Mouse (Mus musculus) intestine, embryonic 15.5 days (tissue): Measurements from ENCODE around the gene Eps15. TPM values are rescaled to one million over a fixed set of nuclear protein-coding genes. Genes with fewer than 3 reads are reported as not detected.

ENCODE experiments used
- ATAC-seq: fragments of 200-750 bp; cut with Nextera tagmentation; 2 replicates; pipeline ENCODE4 v1.8.0; 2017; ENCODE audit warnings: moderate TSS enrichment, moderate library complexity
- H3K27ac ChIP-seq: fragments of 300-500 bp; sonication (generic); 2 replicates; pipeline ENCODE4 v1.5.1; 2015; ENCODE audit warnings: mild to moderate bottlenecking, inconsistent platforms
- H3K27me3 ChIP-seq: fragments of 300-500 bp; sonication (generic); replicated peaks from 2 replicates; pipeline ENCODE4 v1.6.1; 2015; ENCODE audit warnings: inconsistent platforms
- H3K36me3 ChIP-seq: fragments of 300-500 bp; sonication (generic); 2 replicates; pipeline ENCODE4 v1.6.1; 2015; ENCODE audit warnings: inconsistent platforms
- H3K4me1 ChIP-seq: fragments of 300-500 bp; sonication (generic); replicated peaks from 2 replicates; pipeline ENCODE4 v1.6.1; 2015; ENCODE audit warnings: inconsistent platforms
- H3K4me2 ChIP-seq: fragments of 300-500 bp; sonication (generic); replicated peaks from 2 replicates; pipeline ENCODE4 v1.6.1; 2015; ENCODE audit warnings: mild to moderate bottlenecking, inconsistent platforms
- H3K4me3 ChIP-seq: fragments of 300-500 bp; sonication (generic); replicated peaks from 2 replicates; pipeline ENCODE4 v1.5.1; 2015; ENCODE audit warnings: inconsistent platforms
- H3K9ac ChIP-seq: fragments of 300-500 bp; sonication (generic); 2 replicates; pipeline ENCODE4 v1.6.1; 2015; ENCODE audit warnings: inconsistent platforms
- H3K9me3 ChIP-seq: fragments of 300-500 bp; sonication (generic); 2 replicates; pipeline ENCODE4 v1.6.1; 2016; ENCODE audit warnings: inconsistent platforms
- WGBS: fragments of 180-500 bp; shearing (Covaris S2); methylation state at CpG from one replicate; pipeline ENCODE4 v1.1.7; 2015; 5-methylcytosine and 5-hydroxymethylcytosine counted together
- polyA plus RNA-seq: library from polyadenylated mRNA; unstranded; fragments of >200 nt; fragmentation: Nextera tagmentation; extraction: Ambion mirVana; gene quantifications from 2 replicates; pipeline ENCODE4 v1.2.1, GENCODE M21; 2015

Gene Eps15
- polyA plus RNA-seq, 1 experiment from 2014 or later: 35.1 TPM

DNA sequence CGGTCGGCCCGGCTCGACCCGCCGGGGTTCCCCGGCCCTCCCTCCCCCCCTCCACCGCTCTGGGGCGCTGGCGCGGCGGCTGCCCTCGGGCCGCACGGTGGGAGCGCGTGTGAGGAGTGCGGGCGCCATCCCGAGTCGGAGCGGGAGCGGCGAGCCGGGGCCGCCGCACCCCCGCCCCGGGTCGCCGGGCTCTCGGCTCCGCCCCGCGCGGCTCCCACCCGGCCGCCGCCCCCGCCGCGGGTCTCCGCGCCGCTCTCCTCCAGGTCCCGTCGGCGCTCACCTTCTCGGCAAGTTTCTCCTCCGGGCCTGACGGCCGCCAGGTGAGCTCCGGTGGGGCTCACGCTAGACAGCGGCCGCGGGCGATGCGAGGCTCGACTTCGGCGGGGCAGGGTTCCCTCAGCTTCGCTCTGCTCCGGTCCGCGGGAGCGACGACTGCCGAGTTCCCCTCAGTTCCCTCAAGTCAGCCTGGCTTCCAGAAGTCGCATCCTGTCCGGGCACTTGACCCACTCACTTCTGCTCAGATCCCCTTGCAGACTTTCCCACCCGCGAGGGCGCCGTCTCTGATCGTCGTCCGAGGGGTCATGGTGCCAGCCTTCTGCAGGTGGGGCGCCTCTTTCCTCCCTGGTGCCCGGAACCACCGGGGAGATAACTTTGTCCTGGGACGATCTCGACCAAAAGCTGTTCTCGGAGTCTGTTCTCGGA is 542 bp downstream of the Eps15 start:
- under 1% methylated on average over 61 of the region's 85 CpGs for WGBS
- Histone ChIP-seq H3K36me3 (no peaks in the 10 kb centered on the region), H3K4me3 (peak overlapping the region; percentile 85), H3K9ac (peak overlapping the region; percentile 81), H3K27me3 (no peaks in the 10 kb centered on the region), H3K4me2 (peak overlapping the region; percentile 87), H3K4me1 (0 out of 2 replicates have a peak, but pooled peaks cover 11% of the 10 kb centered on the region), H3K9me3 (no peaks in the 10 kb centered on the region), H3K27ac (peak overlapping the region; percentile 81)
- peak; percentile 92 for ATAC-seq

- WGBS: 7% methylated on average over 4 of the region's 4 CpGs
- Histone ChIP-seq H3K9ac (no peak overlapping the region; the same call in 1 of the 2 replicates), H3K4me3 (peak overlapping the region; percentile 85), H3K27me3 (no peaks in the 10 kb centered on the region), H3K4me2 (peak overlapping the region; percentile 87), H3K27ac (no peak overlapping the region), H3K36me3 (no peaks in the 10 kb centered on the region), H3K4me1 (0 out of 2 replicates have a peak, but pooled peaks cover 11% of the 10 kb centered on the region), H3K9me3 (no peaks in the 10 kb centered on the region)
- ATAC-seq: no peak
These were observed 1.1 kb downstream of the Eps15 start for GRCm38 (mm10) chr4:109281161-109281560.

DNA sequence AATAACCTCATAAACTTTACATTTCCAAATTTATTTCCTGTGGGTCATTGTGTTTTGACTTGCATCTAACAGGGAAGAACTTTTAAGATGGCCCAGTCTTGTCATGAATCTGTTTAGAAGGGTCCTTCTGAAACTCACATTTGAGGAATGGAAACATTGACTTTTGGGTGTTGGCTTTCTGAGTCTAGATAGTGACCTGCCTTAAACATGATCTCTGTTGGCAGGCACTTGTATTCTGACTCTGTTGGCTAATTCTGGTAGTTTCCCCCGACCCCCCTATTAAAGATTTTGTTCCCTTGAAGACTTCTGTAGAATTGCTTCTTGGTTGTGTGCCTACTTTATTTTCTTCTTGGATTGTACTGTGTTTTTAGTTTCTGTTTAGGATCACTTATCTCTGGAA is 1.9 kb downstream of the Eps15 start:
- Histone ChIP-seq H3K27me3 (no peaks in the 10 kb centered on the region), H3K27ac (no peak overlapping the region), H3K4me3 (no peak overlapping the region), H3K9ac (no peak overlapping the region), H3K4me2 (peak overlapping the region; percentile 87; the same call in 1 of the 2 replicates), H3K9me3 (no peaks in the 10 kb centered on the region), H3K4me1 (0 out of 2 replicates have a peak, but pooled peaks cover 11% of the 10 kb centered on the region), H3K36me3 (no peaks in the 10 kb centered on the region)
- no peak for ATAC-seq
- WGBS: 76% methylated on average over 1 of the region's 1 CpGs

- no peak overlapping the region for H3K4me3 ChIP-seq
- no peak overlapping the region for H3K27ac ChIP-seq
- H3K36me3 ChIP-seq: no peaks in the 10 kb centered on the region
- ATAC-seq: no peak
- H3K4me2 ChIP-seq: no peak overlapping the region
- no peak overlapping the region for H3K9ac ChIP-seq
- H3K9me3 ChIP-seq: no peaks in the 10 kb centered on the region
- no peaks in the 10 kb centered on the region for H3K27me3 ChIP-seq
- no peaks in the 10 kb centered on the region for H3K4me1 ChIP-seq
These were observed 14.6 kb downstream of the Eps15 start for GRCm38 (mm10) chr4:109294629-109295028.

GRCm38 (mm10) chr4:109296510-109296909 is 16.4 kb downstream of the Eps15 start:
- WGBS: 75% methylated on average over 2 of the region's 2 CpGs
- Histone ChIP-seq H3K9ac (no peak overlapping the region), H3K27ac (no peak overlapping the region), H3K9me3 (no peaks in the 10 kb centered on the region), H3K4me2 (no peak overlapping the region), H3K4me3 (no peak overlapping the region), H3K4me1 (no peaks in the 10 kb centered on the region), H3K27me3 (no peaks in the 10 kb centered on the region), H3K36me3 (no peaks in the 10 kb centered on the region)
- no peak for ATAC-seq

DNA sequence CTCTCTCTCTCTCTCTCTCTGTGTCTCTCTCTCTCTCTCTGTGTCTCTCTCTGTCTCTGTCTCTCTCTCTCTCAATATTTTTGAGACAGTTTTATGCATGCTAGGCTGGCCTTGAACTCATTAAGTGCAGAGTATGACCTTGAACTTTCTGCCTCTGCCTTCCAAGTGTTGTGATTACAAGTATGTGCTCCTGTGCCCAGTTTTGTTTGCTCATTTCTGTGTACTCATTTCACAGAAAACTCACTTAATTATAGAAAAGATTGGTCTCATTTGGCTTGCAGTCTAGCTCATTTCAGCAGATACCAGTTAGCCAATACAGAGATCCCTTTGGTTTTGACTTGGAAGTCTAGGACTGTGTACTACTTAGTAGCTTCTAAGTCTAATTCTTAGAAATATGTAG is 19.1 kb downstream of the Eps15 start:
- Histone ChIP-seq H3K4me1 (no peaks in the 10 kb centered on the region), H3K27me3 (no peaks in the 10 kb centered on the region), H3K9ac (no peak overlapping the region), H3K4me3 (no peak overlapping the region), H3K27ac (no peak overlapping the region), H3K4me2 (no peak overlapping the region), H3K9me3 (no peaks in the 10 kb centered on the region), H3K36me3 (no peaks in the 10 kb centered on the region)
- no peak for ATAC-seq

DNA sequence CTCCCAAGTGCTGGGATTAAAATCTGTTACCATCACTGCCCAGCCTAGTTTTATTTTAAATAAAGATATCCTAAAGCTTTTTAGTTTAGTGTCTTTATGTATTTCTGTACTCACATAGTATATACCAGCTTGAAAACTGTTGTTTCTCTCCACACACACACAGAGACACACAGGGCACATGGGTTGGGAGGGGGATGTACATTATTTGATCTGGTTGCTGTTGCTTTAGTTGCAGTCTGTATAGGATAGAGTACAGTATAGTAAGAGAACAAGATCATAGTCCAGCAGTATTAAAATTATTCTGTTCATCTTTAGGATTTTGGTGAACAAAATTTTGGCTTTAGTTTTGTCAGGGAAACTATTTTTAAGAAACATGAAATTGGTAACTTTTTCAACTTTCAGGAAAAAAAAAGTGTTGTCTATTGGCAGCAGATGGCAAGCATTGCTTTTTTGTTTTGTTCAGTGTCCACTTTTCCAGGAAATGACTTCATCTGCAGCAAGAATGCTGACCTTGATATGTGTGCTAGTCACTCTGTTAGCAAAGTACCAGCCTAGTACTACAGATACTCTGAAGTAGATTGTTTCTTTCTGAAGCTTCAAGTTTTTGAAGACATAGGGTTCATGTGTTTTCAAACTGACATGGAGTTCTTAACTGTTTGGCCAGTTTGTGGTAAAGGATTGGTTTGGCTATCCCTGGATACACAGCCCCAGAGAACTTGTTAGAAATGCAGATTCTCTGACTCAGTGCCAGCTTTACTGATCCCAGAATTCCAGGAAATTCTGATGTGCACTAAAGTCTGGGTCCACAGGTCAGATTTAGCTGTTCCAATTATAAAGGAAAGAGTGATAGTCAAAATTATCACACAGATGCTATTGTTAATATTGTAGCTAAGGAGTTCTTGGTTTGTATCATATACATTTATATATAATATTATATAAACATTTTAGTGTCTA is 37.1 kb downstream of the Eps15 start:
- H3K4me3 ChIP-seq: no peak overlapping the region
- H3K9me3 ChIP-seq: no peaks in the 10 kb centered on the region
- no peaks in the 10 kb centered on the region for H3K27me3 ChIP-seq
- H3K4me1 ChIP-seq: no peaks in the 10 kb centered on the region
- H3K27ac ChIP-seq: no peak overlapping the region
- H3K9ac ChIP-seq: no peak overlapping the region
- H3K4me2 ChIP-seq: no peak overlapping the region
- ATAC-seq: no peak
- H3K36me3 ChIP-seq: no peaks in the 10 kb centered on the region

GRCm38 (mm10) chr4:109336796-109337195 is 56.7 kb downstream of the Eps15 start:
- Histone ChIP-seq H3K9me3 (no peaks in the 10 kb centered on the region), H3K4me2 (no peak overlapping the region), H3K9ac (no peak overlapping the region), H3K4me1 (no peaks in the 10 kb centered on the region), H3K4me3 (no peak overlapping the region), H3K36me3 (peaks cover 4% of the 10 kb centered on the region; the same call in 1 of the 2 replicates), H3K27ac (no peak overlapping the region), H3K27me3 (no peaks in the 10 kb centered on the region)
- 74% methylated on average over 4 of the region's 4 CpGs for WGBS
- ATAC-seq: no peak

- WGBS: 65% methylated on average over 1 of the region's 1 CpGs
- Histone ChIP-seq H3K4me1 (no peaks in the 10 kb centered on the region), H3K4me3 (no peak overlapping the region), H3K9me3 (no peaks in the 10 kb centered on the region), H3K36me3 (no peaks in the 10 kb centered on the region), H3K27ac (no peak overlapping the region), H3K9ac (no peak overlapping the region), H3K27me3 (no peaks in the 10 kb centered on the region), H3K4me2 (no peak overlapping the region)
- no peak for ATAC-seq
These were observed 61.2 kb downstream of the Eps15 start for GRCm38 (mm10) chr4:109341222-109341621.

DNA sequence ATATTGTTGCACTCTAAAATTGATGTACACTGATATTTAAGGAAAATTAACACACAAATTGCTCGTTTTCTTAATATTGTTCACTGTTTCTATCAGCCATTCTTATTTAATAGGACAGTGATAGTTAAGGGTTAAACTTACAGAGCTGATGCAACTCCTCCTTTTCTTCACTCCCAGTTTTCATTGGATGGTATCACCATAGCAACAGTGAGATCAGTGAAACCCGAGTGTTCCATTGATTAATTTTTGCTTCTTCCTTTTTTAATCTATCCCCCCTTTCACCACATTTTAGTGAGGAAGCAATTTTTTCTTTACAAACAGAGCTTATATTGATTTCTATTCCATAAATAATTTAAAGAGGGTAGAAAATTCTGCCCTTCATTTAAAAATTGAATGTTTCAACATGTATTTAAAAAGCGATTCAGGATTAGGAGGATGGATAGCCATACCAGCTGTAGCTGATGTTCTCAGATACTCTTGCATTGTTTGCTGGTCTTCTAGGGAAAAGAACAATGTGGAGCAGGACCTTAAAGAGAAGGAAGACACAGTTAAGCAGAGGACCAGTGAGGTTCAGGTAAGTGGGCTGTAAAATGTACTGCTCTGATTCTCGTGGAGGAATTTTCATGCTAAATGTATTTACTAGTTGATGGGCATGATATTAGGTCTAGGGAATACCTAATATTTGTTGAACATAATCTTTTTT is 62.9 kb downstream of the Eps15 start:
- Histone ChIP-seq H3K4me3 (no peak overlapping the region), H3K27me3 (no peaks in the 10 kb centered on the region), H3K9me3 (no peaks in the 10 kb centered on the region), H3K27ac (no peak overlapping the region), H3K4me2 (no peak overlapping the region), H3K9ac (no peak overlapping the region), H3K4me1 (no peaks in the 10 kb centered on the region), H3K36me3 (no peaks in the 10 kb centered on the region)
- no peak for ATAC-seq
- WGBS: 60% methylated on average over 4 of the region's 4 CpGs

DNA sequence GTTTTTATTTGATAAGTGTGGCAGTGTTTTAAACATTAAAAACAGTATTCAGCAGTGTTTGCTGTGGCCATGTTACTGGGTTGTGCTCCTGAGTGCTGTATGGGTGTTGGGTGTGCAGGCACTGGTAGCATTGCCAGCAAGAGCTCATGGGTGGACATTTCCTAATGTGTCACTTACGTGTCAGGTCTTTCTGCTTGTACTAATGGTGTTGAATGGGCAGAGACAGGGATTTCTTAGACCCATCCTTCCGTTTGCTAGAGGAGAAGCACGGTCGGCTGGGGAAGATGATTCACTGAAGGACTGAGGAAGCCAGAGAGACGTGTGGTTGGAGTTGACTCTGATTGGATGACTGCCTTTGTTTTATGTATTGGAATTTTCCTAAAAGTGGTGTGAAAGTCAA is 63.8 kb downstream of the Eps15 start:
- Histone ChIP-seq H3K4me1 (no peaks in the 10 kb centered on the region), H3K4me3 (no peak overlapping the region), H3K36me3 (no peaks in the 10 kb centered on the region), H3K27me3 (no peaks in the 10 kb centered on the region), H3K27ac (no peak overlapping the region), H3K4me2 (no peak overlapping the region), H3K9ac (no peak overlapping the region), H3K9me3 (no peaks in the 10 kb centered on the region)
- ATAC-seq: no peak
- WGBS: 82% methylated on average over 5 of the region's 5 CpGs

DNA sequence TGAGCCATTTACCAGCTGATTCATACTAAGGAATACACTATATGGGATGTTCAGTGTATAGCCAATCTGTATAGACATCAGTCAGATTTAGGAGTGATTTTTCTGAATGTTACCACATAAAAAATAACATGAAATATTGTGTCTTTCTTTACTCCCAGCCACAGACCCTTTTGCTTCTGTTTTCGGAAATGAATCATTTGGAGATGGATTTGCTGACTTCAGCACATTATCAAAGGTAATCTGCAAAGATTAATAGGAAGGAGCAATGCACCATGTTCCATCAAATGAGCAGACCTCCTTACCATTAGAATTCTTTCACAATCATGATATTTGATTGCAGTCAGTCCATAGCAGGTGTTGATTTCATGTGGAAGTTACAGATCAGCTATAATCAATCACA is 98.0 kb downstream of the Eps15 start:
- H3K27ac ChIP-seq: no peak overlapping the region

More for the DNA sequence above, 98.0 kb downstream of the Eps15 start:
- Histone ChIP-seq H3K4me1 (no peaks in the 10 kb centered on the region), H3K27me3 (no peaks in the 10 kb centered on the region), H3K9me3 (no peaks in the 10 kb centered on the region), H3K9ac (no peak overlapping the region), H3K36me3 (0 out of 2 replicates have a peak, but pooled peaks cover 2% of the 10 kb centered on the region), H3K4me3 (no peak overlapping the region), H3K4me2 (no peak overlapping the region)
- no peak for ATAC-seq
- WGBS: 80% methylated on average over 1 of the region's 1 CpGs
